Mouse (Mus musculus): Measurements from ENCODE around the gene B3galnt1. TPM values are rescaled to one million over a fixed set of nuclear protein-coding genes. Genes with fewer than 3 reads are reported as not detected.
"Not testable (repeated sequence)": the region's sequence is repeated elsewhere in the genome, so short reads cannot be mapped to it uniquely, and the experiment has no call there.

Gene B3galnt1
- total RNA-seq, 4 experiments from 2014 or later = 0.90 to 1.9 (median 1.5) TPM

DNA sequence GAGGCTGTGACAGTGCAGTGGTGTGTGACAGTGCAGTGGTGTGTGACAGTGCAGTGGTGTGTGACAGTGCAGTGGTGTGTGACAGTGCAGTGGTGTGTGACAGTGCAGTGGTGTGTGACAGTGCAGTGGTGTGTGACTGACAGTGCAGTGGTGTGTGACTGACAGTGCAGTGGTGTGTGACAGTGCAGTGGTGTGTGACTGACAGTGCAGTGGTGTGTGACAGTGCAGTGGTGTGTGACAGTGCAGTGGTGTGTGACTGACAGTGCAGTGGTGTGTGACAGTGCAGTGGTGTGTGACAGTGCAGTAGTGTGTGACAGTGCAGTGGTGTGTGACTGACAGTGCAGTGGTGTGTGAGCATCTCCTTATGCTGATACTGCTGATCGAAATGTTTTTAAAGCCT lies 33.2 kb downstream of the B3galnt1 start:
- not testable (repeated sequence) for DNase-seq (ENCODE audit: low spot score in 2 of 2)

DNA sequence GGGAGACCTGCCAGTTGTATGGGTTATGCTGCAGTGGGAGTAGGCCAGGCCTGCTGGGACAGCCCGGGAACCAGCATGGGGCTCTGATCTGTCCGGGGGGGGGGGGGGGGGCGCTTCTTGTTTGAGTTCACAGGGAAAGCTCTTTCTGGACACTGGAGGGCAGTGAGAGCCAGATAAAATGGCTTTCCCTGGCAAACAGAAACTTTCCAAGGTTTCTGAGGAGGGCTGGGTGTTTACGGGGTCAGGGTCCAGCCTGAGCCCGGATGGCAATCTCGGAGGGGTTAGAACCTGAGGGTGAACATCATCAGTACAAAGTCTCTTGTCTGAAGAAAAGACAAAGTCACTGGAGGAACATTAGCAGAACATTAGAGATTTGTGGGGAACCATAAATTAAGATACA lies 35.4 kb downstream of the B3galnt1 start:
- no peak for DNase-seq (ENCODE audit: low spot score in 2 of 2)

DNA sequence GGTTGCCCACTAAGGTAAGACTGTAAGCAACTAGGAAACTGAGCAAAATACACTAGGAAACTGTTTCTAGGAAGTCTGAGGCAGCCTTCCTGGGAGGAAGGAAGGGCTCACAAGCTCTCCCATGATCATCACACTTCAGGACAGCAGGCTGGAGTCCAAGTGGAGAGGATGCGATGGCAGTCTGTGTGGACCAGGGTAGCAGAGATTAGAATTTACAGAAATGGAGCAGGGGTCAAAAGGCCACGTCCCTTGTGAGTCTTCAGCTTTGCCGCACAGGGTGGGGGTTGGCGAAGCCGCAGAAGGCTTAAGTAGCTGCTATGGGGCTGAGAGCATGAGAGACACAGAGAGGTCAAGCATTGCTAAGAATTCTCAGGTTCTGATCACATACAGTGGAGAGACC lies 37.1 kb downstream of the B3galnt1 start:
- no peak for DNase-seq (ENCODE audit: low spot score in 2 of 2)

DNA sequence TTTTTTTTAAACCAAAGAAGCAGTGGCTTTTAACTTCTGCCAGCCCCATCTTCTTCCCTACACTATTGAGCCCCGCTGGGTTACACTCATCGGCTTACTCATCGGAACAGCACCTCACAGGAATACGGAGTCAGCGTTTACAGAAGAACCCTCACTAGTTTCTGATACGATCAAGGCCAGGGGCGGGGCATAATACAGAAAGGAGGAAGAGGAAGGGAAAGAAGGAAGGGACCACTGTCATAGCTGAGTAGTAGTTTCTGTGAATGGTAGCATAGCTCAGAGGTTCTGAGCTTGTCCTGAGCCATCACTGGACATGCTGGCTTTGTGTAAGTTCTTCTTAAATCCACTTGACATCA lies 38.8 kb downstream of the B3galnt1 start:
- DNase-seq (ENCODE audit: low spot score in 2 of 2) = no peak

DNA sequence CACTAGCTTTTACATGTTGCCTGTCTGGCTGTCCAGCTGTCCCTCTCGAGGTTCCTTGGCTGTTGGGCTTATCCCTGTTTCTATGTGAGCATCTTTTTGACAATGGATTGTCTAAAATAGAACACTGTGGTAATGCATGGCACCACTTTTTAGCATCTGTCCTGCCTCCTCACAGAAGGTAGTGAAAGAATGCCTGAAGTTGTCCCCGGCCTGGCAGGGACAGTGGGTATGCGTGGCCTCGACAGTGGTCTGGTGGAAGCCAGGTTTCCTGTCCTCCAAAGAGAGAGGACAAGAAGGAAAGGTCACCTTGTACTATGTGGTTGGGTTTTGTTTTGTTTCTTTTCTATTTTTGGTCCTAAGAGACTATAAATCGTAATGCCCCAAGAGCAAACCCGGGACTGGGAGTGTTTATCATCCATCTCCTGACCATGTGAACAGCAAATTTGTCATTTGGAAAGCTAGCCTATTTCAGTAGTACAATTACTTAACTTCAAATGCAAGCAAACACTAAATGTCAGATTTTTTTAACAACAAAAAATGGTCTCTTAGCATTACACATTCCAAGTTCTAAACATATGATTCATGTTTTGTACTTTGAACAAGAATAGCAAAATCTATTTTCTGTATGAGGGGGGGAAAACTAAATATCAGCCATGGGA lies 39.3 kb downstream of the B3galnt1 start:
- DNase-seq (ENCODE audit: low spot score in 2 of 2) = no peak

DNA sequence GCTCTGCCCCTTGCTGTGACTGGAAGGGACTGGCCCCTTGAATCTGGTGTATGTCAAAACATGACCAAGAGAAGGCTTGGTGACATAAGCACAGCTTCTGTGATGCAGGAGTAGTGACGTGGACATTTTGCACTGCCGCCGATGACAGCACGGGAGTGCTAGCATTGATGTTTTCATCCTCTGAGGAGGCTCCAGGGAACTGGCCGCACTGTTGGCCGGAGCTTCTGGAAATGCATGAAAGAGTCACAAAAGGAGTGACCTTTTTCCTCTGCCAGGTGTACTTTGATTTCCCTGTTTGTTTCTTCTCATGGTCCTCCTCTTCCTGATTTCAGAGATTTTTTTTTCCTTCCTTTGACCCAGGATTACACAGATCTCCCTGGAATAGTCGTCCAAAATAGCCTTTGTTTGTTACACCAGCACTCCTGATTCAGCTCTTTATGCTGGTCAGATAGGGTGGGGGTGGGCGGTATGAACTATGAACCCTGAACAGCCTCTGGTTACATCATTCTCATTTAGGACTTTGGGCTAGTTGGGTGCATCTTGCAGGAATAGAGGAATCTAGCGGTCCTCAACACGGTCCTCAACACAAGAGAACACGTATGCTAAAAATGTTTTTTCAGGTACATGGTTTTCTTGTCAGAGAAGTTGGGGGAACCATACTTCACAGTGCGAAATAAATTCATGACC lies 42.5 kb downstream of the B3galnt1 start:
- no peak for DNase-seq (ENCODE audit: low spot score in 2 of 2)

DNA sequence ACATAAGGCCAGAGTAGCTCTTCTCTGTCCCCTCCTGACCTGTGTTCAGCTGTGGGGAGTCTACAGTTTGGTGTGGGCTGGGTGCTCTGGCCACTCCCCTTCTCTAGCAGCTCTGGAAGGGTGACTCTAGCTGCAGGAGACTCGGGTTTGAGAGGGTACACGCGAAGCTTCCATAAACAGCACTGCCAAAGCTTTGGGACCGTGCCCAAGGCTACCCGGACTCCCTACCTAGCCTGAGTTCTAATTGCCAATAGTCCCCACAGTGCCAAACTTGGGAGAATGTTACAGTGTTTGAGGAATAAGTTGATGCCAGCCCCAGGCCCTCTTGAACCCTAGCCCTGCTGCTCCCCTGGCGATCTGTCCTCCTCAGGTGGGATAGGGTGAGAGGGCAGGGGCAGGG lies 43.2 kb downstream of the B3galnt1 start:
- no peak for DNase-seq (ENCODE audit: low spot score in 2 of 2)

DNA sequence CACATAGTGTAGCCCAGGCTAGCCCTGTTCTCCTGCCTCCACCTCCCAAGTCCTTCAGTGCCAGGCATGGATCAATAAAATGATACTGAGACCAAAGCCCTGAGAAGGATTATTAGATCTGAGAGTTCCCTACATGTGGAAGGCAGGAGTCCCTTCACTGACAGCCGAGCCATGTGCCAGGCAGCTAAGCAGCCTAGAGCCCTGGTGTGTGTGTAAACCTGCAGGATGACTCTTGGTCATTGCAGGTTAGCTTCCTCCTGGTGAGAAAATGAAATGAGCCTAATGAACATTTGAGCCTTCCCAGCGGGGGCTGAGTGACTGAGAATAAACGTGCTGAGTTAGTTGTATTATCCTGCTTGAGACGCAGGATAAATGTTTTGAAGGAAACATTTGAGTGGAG lies 49.2 kb downstream of the B3galnt1 start:
- DNase-seq (ENCODE audit: low spot score in 2 of 2) = no peak

DNA sequence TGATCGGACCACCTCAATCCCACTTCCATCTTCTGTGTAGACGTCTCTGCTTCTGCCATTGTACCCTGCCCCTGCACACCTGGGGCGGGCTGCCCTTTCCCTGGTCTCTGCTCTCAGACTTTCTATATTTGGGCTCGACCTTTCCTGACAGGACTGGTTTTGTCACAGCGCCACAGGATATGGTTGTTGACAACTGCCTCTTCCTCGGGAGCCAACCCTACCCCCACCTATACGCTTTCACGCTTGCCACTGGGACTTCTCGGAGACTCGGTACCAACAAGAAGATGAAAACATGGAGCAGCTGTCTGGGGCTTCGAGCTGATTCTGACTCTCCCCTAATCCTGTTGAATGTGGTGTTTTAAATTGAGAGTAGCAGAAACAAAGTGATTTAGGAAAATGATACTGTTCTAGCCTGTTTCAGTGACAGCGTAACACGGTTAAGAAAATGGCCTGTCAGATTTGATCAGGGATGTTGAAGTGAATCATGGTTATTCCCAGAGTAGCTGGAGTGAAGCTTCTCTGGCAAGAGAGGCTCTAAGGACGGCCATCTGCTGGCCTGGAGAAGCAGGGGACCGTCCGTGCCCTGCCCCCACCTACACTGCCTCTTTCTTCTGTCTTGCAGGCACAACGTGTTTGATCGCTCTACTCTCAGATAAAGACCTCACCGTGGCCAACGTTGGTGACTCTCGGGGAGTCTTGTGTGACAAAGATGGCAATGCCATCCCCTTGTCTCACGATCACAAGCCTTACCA lies 49.9 kb downstream of the B3galnt1 start:
- DNase-seq (ENCODE audit: low spot score in 2 of 2) = peak; percentile 46 to 65

DNA sequence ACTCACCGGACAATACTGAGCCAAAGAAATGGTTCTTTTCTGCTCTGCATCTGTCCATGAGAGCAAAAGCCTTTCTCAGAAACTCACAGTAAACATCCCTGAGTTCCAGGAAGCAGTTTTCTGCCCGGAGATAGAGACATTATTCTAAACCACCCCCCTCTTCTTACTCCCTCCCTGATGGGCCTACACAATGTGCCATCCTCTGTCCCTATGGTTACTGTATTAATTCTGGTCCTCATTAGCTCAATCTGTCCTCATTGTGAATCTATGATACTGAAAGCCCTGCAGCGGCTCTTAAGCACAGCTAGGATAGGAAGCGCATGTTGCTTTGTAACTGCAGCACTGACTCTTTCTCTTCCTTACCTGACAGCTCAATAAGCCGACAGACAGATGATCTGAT lies 53.7 kb downstream of the B3galnt1 start:
- DNase-seq (ENCODE audit: low spot score in 2 of 2) = no peak

DNA sequence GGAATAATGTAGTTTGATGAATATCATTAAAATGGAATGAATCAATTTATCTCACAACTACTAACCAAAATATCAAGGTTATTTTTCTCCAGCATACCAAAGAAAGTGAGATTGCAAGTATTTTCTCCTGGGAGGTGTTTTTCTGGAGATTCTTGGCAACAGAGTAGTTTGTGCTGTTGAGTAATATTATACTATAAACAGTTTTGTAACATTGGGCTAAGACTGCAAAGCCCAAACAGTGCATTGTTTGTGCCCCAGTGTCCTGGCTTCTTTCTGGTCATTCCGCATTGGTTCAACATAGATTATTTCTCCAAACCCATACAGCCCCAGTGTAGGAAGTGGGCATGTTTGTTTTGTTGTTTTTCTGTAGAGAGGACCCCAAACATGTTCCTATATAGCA lies 55.0 kb downstream of the B3galnt1 start:
- DNase-seq (ENCODE audit: low spot score in 2 of 2) = no peak

DNA sequence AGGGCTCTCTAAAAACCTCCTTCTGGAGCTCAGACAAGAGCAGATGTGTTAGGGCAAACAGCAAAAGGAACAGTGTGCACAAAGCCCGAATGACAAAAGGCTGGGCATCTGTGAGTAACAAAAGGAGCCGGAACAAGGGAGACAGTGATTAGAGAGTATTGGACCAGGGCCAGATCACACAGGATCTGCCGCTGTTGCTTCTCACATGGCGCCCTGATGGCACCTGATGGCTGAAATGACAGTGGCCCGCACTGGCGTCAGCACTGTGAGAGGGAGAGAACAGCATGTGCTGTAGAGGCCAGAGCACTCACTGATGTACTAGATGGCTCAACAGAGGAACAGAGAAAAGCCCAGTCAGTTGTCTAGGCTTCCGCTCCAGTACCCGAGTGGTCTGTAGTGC lies 55.8 kb downstream of the B3galnt1 start:
- no peak for DNase-seq (ENCODE audit: low spot score in 2 of 2)

DNA sequence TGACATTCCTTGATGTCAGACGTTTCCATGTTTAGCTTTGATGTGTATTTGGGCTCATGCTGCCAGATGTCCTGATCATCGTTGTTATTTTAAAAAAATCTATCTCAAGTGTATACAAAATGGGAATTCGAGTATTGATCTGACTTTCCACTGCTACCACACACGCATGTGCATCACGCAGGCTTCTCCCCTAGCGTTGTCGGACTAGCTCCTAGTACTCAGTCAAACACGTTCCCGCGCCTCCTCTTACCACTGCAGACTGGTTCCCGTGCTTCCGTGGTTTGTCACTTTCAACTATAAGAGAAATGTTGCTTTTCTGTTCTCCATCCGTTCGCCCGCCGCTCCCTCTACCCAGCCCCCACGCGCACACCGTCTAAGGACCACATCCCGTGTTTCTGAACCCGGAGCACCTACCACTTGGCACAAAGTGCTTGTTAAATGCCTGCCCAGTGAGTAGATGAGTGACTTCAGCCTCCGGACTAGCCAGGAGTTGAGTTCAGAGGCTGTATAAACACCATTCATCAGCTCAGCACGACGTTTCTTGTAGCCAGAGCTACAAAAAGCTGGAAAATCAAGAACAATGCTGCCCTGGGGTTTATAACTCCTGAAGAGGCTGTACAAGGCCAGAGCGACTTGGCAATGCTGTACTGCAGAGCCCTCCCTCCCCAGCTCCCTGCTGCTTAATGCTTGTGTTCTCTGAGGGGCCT lies 62.7 kb downstream of the B3galnt1 start:
- no peak for DNase-seq (ENCODE audit: low spot score in 2 of 2)

DNA sequence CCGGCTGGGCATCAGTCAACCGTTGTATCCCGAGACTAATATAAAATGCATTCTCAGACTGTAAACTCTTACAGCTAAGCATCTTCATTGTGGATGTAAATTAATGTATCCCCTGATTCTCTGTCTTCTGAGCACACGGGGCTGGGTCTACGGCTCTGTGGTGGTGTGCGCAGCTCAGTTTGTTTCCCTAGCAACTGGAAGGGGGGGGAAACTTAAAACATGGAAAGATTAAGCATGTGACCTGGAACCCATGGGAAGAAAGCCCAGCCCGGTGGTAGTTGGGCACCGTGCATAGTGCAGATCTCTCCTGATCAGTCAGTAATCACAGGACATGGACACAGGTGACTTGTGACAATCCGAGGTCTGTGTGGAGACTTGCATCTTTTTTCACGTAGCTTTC lies 63.3 kb downstream of the B3galnt1 start:
- no peak for DNase-seq (ENCODE audit: low spot score in 2 of 2)

DNA sequence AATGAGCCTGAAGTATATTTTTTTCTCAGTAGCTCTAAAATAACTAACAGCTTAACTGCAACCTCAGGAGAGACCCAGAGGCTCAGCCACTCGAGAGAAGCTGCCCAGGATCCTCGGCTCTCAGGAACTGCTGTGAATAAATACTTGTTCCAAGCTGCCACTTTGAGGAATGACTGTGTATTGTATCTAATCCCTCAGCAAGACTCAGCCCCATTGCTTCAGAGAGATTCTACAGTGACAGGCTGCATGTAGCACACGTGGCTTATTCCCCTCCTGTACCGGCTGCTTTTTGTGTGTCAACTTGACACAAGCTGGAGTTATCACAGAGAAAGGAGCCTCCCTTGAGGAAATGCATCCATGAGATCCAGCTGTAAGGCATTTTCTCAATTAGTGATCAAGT lies 66.1 kb downstream of the B3galnt1 start:
- DNase-seq (ENCODE audit: low spot score in 2 of 2) = no peak

DNA sequence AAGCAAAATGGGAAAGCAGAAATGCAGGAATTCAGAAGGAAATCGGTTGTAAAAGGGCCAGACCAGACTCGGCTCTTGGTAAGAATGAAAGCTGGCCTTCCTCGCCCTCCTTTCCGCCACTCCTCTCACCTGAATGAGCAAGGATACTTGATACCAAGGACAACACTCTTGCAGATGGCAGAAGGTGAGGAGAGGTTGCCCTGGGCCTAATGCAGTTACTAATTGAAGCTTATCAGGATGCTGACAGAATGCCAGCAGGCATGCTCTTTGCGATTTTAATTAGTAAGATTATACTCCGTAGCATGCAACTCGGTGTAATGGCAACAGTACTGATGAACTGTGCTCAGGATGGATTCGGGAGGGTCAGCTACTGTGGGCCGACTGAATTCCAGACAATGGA lies 67.2 kb downstream of the B3galnt1 start:
- DNase-seq (ENCODE audit: low spot score in 2 of 2) = no peak

DNA sequence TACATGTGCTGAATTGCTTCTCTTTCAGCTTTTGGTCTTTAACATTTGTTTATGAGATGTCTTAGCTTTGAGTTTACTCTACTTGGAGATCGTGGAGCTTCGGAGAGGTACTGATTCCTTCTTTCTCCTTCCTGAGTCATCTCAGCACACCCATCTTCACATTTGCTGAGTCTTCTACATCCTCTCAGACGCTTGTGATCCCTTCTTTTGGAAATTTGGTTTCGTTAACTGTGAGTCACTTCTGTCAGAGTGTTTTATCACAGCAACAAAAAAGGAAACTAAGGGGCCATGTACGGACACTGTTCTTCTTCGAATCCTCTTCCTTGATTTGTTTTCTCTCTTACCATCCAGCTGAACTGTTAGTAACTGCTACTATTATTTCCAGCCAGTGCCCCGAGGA lies 69.2 kb downstream of the B3galnt1 start:
- no peak for DNase-seq (ENCODE audit: low spot score in 2 of 2)

DNA sequence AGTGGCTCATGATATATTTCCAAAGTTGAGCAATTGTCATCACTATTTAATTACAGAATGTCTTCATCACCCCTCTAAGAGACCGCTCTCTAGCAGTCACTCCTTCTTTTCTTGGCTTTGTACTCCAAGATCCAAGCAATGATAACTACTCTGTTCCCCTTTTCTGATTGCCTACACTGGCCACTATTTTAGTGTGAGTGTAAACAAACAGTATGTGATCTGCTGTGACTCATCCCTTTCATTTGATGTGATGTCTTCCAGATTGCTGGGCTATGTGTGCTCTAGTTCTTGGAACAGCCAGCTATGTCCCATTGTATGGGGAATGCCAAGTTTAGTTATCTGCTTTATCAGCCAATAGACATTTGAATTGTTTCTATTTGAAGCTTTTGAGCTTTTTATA lies 71.4 kb downstream of the B3galnt1 start:
- DNase-seq (ENCODE audit: low spot score in 2 of 2) = no peak

DNA sequence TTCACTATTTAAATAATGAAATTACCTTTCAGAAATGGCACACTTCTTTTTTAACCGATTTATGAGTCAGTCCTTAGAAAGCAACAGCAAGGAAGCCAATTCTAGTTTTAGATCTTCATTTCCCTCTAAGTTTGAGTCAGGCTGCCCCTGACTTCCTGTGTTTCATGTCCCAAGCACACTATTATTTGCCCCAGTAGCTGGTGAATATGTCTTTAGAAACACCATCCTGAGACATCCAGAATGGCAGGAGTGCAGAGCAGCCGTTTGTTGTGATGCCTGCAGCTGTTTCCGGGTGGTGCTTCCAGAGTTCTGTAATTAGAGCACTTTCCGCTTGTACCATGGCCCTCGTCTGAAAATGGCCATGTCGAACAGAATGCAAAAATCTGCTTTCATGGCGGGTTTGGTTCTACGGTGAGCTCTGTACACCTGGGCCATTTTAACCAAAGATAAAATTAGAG lies 73.7 kb downstream of the B3galnt1 start:
- no peak for DNase-seq (ENCODE audit: low spot score in 2 of 2)

DNA sequence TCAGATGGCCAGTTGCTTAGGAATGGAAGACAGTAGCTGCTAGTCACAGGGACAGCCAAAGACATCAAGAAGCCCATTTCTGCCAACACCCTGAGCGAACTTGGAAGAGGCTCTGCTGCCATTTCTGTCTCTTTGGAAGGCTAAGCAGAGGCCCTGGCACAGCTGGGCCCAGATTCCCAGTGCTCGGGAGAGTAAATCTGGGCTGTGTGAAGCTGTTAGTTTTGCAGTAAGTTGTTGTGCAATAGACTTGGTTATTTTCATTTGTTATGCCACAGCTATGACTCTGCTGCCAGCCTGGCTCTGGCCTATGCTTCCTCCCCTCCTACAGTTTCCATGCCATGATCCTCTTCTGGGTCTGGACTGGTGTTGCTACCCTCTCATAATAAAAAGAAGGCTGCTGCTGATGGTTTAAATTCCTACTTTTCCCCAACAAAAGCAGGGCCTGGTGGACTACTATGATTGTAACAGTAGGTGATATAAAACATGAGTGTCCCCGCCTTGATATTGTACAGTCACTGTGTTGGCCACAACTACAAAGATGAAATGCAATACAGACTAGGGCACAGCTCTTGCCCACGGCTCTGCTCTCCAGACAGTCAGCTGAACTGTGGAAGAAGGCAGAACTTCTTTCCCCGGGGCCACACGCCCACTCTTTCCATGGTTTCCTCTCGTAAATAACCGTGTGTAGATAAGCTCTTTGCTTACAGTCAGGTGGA lies 74.2 kb downstream of the B3galnt1 start:
- peak; percentile 65 to 76 for DNase-seq (ENCODE audit: low spot score in 2 of 2)

Data from gastrocnemius, adult 8-10 months (tissue).